Mouse (Mus musculus): ENCODE data around the gene Nosip. TPM values are rescaled to one million over a fixed set of nuclear protein-coding genes. Genes with fewer than 3 reads are reported as not detected.
"Not testable (repeated sequence)": the region's sequence is repeated elsewhere in the genome, so short reads cannot be mapped to it uniquely, and the experiment has no call there.

Gene Nosip
- polyA plus RNA-seq, 1 experiment from 2014 or later = 79.5 TPM

GRCm38 (mm10) chr7:45095367-45095766 lies 33.1 kb downstream of the Nosip start:
- Histone ChIP-seq H3K9me3 (replicated peaks) (no peaks in the 10 kb centered on the region), H3K27ac (peak overlapping the region; percentile 91), H3K4me2 (no peak overlapping the region), H3K4me3 (replicated peaks) (no peak overlapping the region), H3K36me3 (peaks cover 13% of the 10 kb centered on the region), H3K27me3 (no peaks in the 10 kb centered on the region), H3K4me1 (peaks cover 47% of the 10 kb centered on the region), H3K9ac (no peak overlapping the region)
- no peak for ATAC-seq (replicated peaks; ENCODE audit: low FRiP score)
- 70% methylated on average over 6 of the region's 6 CpGs for WGBS

GRCm38 (mm10) chr7:45095965-45096364 lies 33.7 kb downstream of the Nosip start:
- H3K9ac ChIP-seq; H3K27ac ChIP-seq; H3K9me3 ChIP-seq (replicated peaks); H3K27me3 ChIP-seq; H3K4me2 ChIP-seq; ATAC-seq (replicated peaks; ENCODE audit: low FRiP score); H3K4me3 ChIP-seq (replicated peaks): not testable (repeated sequence)
- peaks cover 13% of the 10 kb centered on the region for H3K36me3 ChIP-seq
- WGBS = 94% methylated on average over 14 of the region's 14 CpGs
- H3K4me1 ChIP-seq = peaks cover 41% of the 10 kb centered on the region

- H3K4me1 ChIP-seq = peaks cover 44% of the 10 kb centered on the region
- WGBS = 55% methylated on average over 6 of the region's 6 CpGs
- peak overlapping the region; percentile 67 for H3K27ac ChIP-seq
- no peaks in the 10 kb centered on the region for H3K9me3 ChIP-seq (replicated peaks)
- no peak overlapping the region for H3K9ac ChIP-seq
- H3K4me2 ChIP-seq = no peak overlapping the region
- no peak for ATAC-seq (replicated peaks; ENCODE audit: low FRiP score)
- no peak overlapping the region for H3K4me3 ChIP-seq (replicated peaks)
- no peaks in the 10 kb centered on the region for H3K27me3 ChIP-seq
- H3K36me3 ChIP-seq = peaks cover 13% of the 10 kb centered on the region
These were observed 35.2 kb downstream of the Nosip start for GRCm38 (mm10) chr7:45097479-45097878.

GRCm38 (mm10) chr7:45098541-45099240 lies 36.5 kb downstream of the Nosip start:
- no peaks in the 10 kb centered on the region for H3K27me3 ChIP-seq
- H3K27ac ChIP-seq = no peak overlapping the region
- peaks cover 13% of the 10 kb centered on the region for H3K36me3 ChIP-seq
- no peak for ATAC-seq (replicated peaks; ENCODE audit: low FRiP score)
- peaks cover 46% of the 10 kb centered on the region for H3K4me1 ChIP-seq
- H3K4me2 ChIP-seq = no peak overlapping the region
- no peaks in the 10 kb centered on the region for H3K9me3 ChIP-seq (replicated peaks)
- no peak overlapping the region for H3K4me3 ChIP-seq (replicated peaks)
- WGBS = 93% methylated on average over 8 of the region's 8 CpGs
- no peak overlapping the region for H3K9ac ChIP-seq

- Histone ChIP-seq H3K9me3 (replicated peaks) (no peaks in the 10 kb centered on the region), H3K36me3 (peaks cover 13% of the 10 kb centered on the region), H3K4me2 (no peak overlapping the region), H3K27ac (no peak overlapping the region), H3K9ac (no peak overlapping the region), H3K4me1 (peaks cover 41% of the 10 kb centered on the region), H3K27me3 (no peaks in the 10 kb centered on the region), H3K4me3 (replicated peaks) (no peak overlapping the region)
- ATAC-seq (replicated peaks; ENCODE audit: low FRiP score) = no peak
- 67% methylated on average over 6 of the region's 6 CpGs for WGBS
These were observed 37.8 kb downstream of the Nosip start for GRCm38 (mm10) chr7:45100046-45100445.

GRCm38 (mm10) chr7:45102441-45102840 lies 40.2 kb downstream of the Nosip start:
- Histone ChIP-seq H3K4me2 (peak overlapping the region; percentile 60), H3K4me1 (peaks cover 41% of the 10 kb centered on the region), H3K9me3 (replicated peaks) (no peaks in the 10 kb centered on the region), H3K27ac (peak overlapping the region; percentile 95), H3K36me3 (peaks cover 8% of the 10 kb centered on the region; the same call in 1 of the 2 replicates), H3K4me3 (replicated peaks) (peak overlapping the region; percentile 43), H3K27me3 (no peaks in the 10 kb centered on the region), H3K9ac (no peak overlapping the region)
- ATAC-seq (replicated peaks; ENCODE audit: low FRiP score) = no peak
- WGBS = 65% methylated on average over 11 of the region's 11 CpGs

- ATAC-seq (replicated peaks; ENCODE audit: low FRiP score) = peak; percentile 57
These were observed 40.8 kb downstream of the Nosip start for GRCm38 (mm10) chr7:45102940-45103585.

GRCm38 (mm10) chr7:45103652-45104180 lies 41.5 kb downstream of the Nosip start, which contains the start of gene Fcgrt:
Fcgrt (minus strand) TSS chr7:45103851.
- Histone ChIP-seq H3K27me3 (no peaks in the 10 kb centered on the region), H3K9ac (peak within 1 kb of the TSS; percentile 45), H3K9me3 (replicated peaks) (no peaks in the 10 kb centered on the region), H3K36me3 (peaks cover 4% of the 10 kb centered on the region; the same call in 1 of the 2 replicates), H3K4me2 (peak within 1 kb of the TSS; percentile 60), H3K4me3 (replicated peaks) (peak within 1 kb of the TSS; percentile 43), H3K27ac (peak within 1 kb of the TSS; percentile 95), H3K4me1 (peaks cover 38% of the 10 kb centered on the region)
- ATAC-seq (replicated peaks; ENCODE audit: low FRiP score) = peak; percentile 96
- WGBS = 9% methylated on average over 7 of the region's 7 CpGs

More at GRCm38 (mm10) chr7:45102940-45103585, 40.8 kb downstream of the Nosip start:
- WGBS = 23% methylated on average over 9 of the region's 9 CpGs
- peak overlapping the region; percentile 60 for H3K4me2 ChIP-seq
- peaks cover 8% of the 10 kb centered on the region; the same call in 1 of the 2 replicates for H3K36me3 ChIP-seq
- H3K9ac ChIP-seq = peak overlapping the region; percentile 45
- H3K4me3 ChIP-seq (replicated peaks) = peak overlapping the region; percentile 43
- peaks cover 38% of the 10 kb centered on the region for H3K4me1 ChIP-seq
- no peaks in the 10 kb centered on the region for H3K27me3 ChIP-seq
- H3K9me3 ChIP-seq (replicated peaks) = no peaks in the 10 kb centered on the region
- peak overlapping the region; percentile 95 for H3K27ac ChIP-seq

- H3K9me3 ChIP-seq (replicated peaks) = no peaks in the 10 kb centered on the region
- H3K27ac ChIP-seq = no peak overlapping the region
- H3K36me3 ChIP-seq = no peaks in the 10 kb centered on the region
- no peak overlapping the region for H3K9ac ChIP-seq
- no peak overlapping the region for H3K4me2 ChIP-seq
- 77% methylated on average over 5 of the region's 5 CpGs for WGBS
- peaks cover 38% of the 10 kb centered on the region for H3K4me1 ChIP-seq
- no peak for ATAC-seq (replicated peaks; ENCODE audit: low FRiP score)
- no peak overlapping the region for H3K4me3 ChIP-seq (replicated peaks)
- no peaks in the 10 kb centered on the region for H3K27me3 ChIP-seq
These were observed 42.7 kb downstream of the Nosip start for GRCm38 (mm10) chr7:45104941-45105340.

- Histone ChIP-seq H3K4me3 (replicated peaks) (no peak overlapping the region), H3K9ac (no peak overlapping the region), H3K27ac (no peak overlapping the region; the same call in 1 of the 2 replicates), H3K36me3 (no peaks in the 10 kb centered on the region), H3K4me1 (peaks cover 38% of the 10 kb centered on the region), H3K27me3 (no peaks in the 10 kb centered on the region), H3K4me2 (no peak overlapping the region), H3K9me3 (replicated peaks) (no peaks in the 10 kb centered on the region)
- no peak for ATAC-seq (replicated peaks; ENCODE audit: low FRiP score)
- WGBS = 61% methylated on average over 8 of the region's 8 CpGs
These were observed 43.3 kb downstream of the Nosip start for GRCm38 (mm10) chr7:45105491-45105890.

- no peak for ATAC-seq (replicated peaks; ENCODE audit: low FRiP score)
- Histone ChIP-seq H3K9me3 (replicated peaks) (no peaks in the 10 kb centered on the region), H3K36me3 (no peaks in the 10 kb centered on the region), H3K4me1 (peaks cover 38% of the 10 kb centered on the region), H3K9ac (no peak overlapping the region), H3K27me3 (no peaks in the 10 kb centered on the region), H3K4me2 (no peak overlapping the region), H3K27ac (no peak overlapping the region), H3K4me3 (replicated peaks) (no peak overlapping the region)
- 60% methylated on average over 6 of the region's 6 CpGs for WGBS
These were observed 44.2 kb downstream of the Nosip start for GRCm38 (mm10) chr7:45106441-45106840.

- Histone ChIP-seq H3K4me1 (peaks cover 32% of the 10 kb centered on the region), H3K36me3 (no peaks in the 10 kb centered on the region), H3K27ac (no peak overlapping the region), H3K9ac (no peak overlapping the region), H3K4me2 (no peak overlapping the region), H3K4me3 (replicated peaks) (no peak overlapping the region), H3K27me3 (no peaks in the 10 kb centered on the region), H3K9me3 (replicated peaks) (no peaks in the 10 kb centered on the region)
- no peak for ATAC-seq (replicated peaks; ENCODE audit: low FRiP score)
- WGBS = 71% methylated on average over 5 of the region's 5 CpGs
These were observed 44.9 kb downstream of the Nosip start for GRCm38 (mm10) chr7:45107052-45107645.
